Mouse (Mus musculus) hematopoietic stem cell, adult 5-6 weeks (primary cell): ENCODE measurements around the gene Nf1. TPM values are rescaled to one million over a fixed set of nuclear protein-coding genes. Genes with fewer than 3 reads are reported as not detected.
A peak's percentile ranks its signal among the peaks of the same experiment; 100 is the strongest.

Source experiments
- ATAC-seq, 2 experiments: fragments of 125-278 bp in 1 of 2; replicated peaks in 1 of 2; 2 replicates each; pipeline ENCODE4 v1.8.0; 2016 to 2017; ENCODE audit warnings: inconsistent platforms in 2 of 2, mild to moderate bottlenecking in 2 of 2, moderate number of reproducible peaks in 2 of 2, low read depth in 1 of 2, moderate TSS enrichment in 1 of 2; ENCODE audit not compliant: low FRiP score in 2 of 2, poor library complexity in 2 of 2, severe bottlenecking in 2 of 2, insufficient read depth in 1 of 2, low TSS enrichment in 1 of 2
- total RNA-seq: library from RNA; stranded (forward); fragments of 172-1452, 232-1000 nt; gene quantifications from 2 replicates; pipeline ENCODE4 v1.2.3, GENCODE M21; 2017

The Nf1 gene
- total RNA-seq, 1 experiment from 2014 or later = 9.9 TPM

DNA sequence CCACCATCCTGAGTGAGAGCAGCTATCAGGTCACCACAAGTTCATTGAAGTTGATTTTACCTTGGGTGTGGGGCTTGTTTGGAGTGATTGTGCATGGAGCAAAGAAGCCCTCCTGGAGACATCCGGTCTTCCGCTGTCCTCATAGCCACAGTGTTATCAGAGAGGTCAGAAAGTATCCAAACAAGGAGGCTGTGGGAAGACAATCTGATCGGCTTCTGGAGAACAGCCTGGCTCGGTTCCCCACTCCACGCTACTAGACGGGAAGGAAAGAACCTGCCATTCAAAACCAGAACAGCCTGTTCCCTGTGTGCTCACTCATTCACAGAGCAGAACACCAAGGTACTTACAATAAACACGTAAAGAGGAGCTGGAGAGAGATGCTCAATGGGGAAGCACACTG is 19.7 kb upstream of the Nf1 start:
- no peak for ATAC-seq

DNA sequence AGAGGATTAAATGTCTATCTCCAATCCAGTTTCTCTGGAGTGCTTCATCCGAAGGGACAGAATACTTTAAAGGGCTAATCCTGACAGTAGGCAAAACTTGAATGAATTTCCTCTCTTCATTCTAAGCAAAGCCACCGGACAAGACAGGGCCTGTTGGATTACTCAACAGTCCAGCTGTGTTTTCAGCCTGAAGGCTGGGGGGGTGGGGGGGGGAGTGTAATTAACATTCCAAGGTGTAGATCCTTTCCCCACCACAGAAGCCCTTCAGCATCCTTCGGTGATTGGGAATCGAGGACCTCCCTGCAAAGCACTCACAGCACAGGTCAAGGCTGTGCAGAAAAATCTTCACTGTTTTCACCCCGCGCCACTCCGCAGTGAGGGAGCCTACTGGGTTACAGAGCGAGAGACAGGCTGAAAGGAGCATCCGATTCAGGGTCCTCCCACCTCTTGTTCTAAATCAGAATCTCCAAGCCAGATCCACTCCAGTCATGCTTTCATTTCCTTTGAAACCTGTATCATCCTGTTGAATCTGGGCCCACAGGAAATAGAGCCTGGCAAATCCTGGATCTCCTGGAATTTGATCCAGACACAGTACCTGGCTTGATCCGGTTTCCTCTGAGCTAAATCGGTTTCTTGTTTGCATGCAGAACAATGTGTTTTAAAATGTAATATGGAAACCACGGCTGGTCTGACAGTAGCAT is 15.4 kb upstream of the Nf1 start:
- no peak for ATAC-seq

DNA sequence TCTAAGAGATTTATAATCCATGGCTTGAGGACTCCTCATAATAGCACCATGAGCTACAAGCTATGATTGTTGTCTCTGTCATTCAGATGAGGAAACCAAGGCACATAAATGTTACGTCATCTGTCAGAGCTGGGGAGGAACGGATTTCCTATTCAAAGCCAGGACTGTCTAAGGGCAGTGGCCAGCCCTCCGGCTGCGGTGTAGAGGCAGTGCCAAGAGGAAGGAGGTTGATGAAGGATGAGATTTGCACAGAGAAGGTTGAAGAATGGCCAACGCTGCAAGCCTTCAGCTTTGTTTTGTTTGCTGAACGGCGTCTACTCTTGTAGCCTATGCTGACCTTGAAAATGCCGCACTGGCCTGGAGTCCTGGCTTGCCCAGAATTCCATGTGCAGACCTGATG is 13.8 kb upstream of the Nf1 start:
- 0 out of 4 replicates have a peak, but pooled peaks of 1 of the 2 experiments have one; percentile 42 for ATAC-seq

DNA sequence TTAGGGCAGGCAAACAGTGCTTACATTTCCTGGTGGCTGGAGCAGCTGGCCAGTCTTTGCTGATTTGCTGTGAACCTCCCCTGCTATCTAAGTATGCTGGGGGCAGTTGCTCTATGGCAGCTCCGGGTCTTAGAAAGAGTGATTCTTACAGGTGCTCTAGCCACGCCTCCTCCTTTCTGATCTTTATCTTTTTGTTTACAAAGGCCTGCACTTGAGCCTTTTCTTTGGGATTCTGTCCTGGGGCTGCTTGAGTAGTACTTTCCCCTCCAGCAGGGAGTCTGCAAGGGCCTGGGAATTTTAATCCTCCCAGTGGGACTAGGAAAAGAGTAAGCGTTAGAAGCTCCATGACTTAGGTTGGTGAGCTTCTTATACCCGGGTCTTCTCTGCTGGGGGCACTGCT is 12.4 kb upstream of the Nf1 start:
- ATAC-seq = no peak

DNA sequence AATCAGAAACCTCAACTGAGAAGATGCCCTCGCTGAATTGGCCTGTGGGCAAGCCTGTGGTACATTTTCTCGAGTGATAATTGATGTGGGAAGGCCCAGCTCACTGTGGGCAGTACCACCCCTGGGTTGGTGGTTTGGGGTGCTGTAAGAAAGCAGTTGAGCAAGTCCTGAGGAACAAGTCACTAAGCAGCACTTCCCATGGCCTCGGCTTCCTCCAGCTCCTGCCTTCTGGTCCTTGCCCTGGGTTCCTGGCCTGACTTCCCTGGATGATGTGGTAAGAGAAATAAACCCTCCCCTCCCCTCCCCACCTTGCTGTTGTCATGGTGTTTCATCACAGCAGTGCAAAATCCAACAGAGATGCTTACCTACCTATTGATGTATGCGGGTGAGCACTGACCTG is 11.4 kb upstream of the Nf1 start:
- no peak; a peak in 1 of 4 replicates for ATAC-seq

DNA sequence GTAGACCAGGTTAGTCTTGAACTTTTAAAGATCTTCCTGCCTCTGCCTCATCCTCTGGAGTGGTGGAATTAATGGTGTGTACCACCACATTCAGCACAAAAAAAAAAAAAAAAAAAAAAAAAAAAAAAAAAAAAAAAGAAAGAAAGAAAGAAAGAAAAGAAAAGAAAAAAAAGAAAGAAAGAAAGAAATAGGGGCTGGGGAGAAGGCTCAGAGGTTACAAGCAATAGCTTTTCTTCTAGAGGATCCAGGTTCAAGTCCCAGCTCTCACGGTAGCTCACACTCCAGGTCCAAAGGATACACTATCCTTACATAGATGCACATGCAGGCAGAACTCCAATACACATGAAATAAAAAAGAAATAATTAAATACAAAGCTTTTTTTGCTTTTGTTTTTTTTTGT is 9.9 kb upstream of the Nf1 start:
- no peak for ATAC-seq

DNA sequence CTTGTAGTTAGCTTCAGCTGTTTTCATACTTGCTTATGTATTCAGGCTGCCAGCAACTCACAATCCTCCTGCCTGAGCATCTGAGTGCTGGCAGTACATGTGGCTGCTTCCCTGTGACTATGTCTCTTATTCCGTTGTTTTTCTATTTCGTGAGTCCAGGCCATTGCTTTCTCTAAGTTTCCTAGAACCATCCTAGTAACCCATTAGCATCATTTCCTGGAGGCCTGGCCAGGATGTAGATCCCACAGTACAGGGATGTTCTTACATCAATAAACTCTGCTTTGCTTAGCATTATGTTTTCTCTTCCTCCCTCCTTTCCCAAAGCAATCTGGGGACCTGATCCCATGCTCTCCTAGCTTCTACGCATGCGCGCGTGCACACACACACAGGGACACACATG is 4.4 kb upstream of the Nf1 start:
- ATAC-seq = no peak

DNA sequence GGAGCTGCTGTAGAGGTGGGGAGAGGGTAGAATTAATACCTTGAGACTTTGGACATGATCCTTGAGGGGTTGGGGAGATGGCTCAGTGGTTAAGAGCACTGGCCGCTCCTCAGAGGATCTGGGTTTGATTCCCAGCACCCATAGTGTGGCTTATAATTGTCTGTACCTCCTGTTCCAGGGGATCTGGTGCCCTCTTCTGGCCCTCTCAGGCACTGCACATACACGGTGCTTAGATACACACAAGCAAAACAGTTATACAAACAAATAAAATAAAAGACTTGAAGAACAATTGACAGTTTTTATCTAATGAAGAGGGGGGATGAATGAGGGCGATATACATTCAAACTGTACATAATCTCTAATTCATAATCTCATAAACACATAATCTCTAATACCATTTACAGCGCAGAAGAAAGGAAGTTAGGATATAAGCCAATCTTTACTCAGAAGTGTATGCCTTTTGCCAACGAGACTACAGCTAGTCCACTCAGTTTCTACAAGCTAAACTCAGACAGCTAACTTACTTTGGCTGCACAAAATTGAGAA is 2.7 kb upstream of the Nf1 start:
- ATAC-seq = no peak

DNA sequence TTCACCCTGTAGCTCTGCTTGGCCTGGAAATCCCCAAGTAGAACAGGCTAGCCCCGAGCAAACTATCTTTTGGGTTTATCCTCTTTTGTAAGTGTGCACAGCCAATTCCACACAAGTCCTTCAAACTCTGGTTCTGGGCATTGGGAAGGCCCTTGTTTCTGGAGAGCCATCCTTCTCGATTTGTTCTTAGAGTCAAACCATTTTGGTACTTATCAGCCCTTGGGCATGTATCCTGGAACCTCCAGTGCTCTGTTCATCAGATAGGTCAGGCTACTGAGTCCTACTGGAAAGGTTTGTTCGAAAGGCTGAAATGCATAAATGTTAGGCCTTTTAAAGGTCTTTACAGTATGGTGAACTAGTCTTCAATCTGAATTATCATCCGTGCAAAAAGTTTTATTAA is 872 bp upstream of the Nf1 start:
- no peak for ATAC-seq

DNA sequence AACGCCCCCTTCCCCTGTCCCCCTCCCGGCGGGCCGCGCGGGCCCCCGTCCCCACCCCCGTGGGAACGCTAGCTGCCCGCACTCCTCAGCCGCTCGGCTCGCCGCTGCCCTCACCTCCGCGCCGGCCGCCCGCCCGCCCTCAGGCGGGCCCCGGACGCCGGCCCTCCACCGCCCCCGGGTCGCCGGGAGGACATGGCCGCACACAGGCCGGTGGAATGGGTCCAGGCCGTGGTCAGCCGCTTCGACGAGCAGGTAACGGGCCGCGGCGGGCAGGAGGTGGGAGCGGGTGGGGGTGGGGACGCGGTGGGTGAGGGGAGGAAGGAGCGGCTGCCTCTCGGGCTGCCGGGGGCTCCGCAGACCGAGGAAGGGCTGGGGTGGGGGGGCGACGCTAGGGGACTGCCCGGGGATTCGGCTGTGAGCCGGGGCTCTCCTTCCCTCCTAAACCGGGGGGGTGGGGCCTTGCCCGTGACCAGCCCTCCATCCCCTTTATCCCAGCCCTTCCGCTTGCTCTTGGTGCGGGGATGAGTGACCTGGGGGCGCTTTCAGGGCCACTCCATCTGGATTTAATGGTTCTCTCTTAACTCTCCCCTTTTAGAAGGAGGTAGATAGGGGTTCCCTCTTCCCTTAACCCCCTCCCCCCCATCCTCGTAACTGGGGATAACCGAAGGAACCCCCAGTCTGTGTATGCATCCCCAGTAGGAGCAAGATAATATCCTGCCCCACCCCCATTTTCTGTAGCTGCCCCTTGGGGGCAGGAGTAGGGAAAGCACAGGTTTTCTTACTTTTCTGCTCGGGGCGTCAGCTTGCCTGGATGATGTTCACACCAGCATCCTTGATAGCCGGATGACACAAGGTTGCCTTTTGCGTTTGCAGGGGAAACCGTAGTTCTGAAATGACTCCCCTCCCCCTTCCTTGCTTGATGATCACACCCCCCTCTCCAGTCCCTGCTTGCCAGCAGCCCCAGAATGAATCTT is 602 bp downstream of the Nf1 start:
- ATAC-seq = 0 out of 4 replicates have a peak, but pooled peaks of 1 of the 2 experiments have one; percentile 16

DNA sequence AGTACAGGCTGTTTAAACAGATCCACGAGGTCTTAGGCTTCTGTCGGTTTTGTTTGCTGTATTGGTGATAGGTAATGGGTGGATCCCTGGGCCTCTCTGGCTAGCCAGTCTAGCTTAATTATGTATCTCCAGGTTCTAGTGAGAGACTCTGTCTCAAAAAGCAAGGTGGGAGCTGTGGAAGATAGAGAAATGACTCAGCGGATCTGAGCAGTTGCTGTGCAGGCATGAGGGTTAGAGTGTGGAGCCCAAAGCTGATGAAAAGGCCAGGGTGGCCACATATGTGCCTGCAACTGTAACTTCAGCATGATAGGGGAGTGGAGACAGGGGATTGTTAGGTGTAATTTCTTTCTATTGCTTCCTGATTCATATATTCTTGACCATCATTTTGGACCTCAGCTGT is 17.5 kb downstream of the Nf1 start:
- no peak for ATAC-seq

DNA sequence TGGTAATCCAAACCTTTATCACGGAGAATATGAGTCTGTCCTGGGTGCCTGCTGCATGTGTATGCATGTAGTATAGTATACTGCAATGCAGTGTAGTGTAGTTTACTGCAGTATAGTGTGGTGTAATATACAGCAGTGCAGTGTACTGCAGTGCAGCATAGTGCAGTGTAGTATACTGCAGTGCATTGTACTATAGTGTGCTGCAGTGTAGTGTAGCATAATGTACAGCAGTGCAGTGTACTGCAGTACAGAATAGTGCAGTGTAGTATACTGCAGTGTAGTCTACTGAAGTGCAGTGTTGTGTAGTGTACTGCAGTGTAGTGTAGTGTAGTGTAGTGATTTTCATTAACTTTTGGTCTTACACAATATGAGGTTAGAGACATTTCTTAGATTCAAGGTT is 17.9 kb downstream of the Nf1 start:
- no peak for ATAC-seq

DNA sequence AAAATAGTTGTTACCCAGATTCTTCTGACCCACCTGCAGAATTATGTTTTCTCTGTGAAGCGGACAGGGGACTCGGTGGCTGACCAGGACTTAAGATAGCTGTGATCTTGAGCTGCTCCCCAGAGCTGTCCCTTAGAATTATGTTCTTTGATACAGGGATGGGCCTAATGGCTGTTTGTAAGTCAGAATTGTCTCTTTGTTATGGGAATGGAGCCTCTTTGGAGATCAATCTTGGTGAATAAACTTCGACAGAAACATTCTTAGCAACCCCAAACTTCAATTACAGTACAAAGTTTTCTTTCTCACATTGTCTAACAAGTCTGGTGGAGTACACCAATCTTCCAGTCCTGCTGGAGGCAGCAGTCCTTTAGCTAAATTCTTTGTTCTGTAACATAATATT is 25.5 kb downstream of the Nf1 start:
- no peak for ATAC-seq

DNA sequence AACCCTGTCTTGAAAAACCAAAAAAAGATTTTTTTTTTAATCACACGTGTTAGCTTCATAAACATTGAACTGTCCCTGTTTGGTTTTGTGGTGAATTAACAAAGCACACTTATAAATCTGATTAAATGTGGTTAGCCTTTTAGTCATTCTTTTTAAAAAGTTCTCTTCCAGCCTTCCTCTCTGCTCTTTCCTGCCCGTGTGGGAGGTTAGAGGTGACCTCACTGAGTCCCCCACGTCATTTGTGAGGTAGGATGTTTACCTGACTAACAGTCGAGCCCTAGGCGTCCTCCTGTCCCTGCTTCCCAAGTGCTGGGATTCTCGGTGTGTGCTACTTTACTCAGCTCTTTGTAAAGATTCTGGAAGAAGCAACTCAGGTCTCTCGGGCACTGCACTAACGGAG is 26.8 kb downstream of the Nf1 start:
- ATAC-seq = no peak

DNA sequence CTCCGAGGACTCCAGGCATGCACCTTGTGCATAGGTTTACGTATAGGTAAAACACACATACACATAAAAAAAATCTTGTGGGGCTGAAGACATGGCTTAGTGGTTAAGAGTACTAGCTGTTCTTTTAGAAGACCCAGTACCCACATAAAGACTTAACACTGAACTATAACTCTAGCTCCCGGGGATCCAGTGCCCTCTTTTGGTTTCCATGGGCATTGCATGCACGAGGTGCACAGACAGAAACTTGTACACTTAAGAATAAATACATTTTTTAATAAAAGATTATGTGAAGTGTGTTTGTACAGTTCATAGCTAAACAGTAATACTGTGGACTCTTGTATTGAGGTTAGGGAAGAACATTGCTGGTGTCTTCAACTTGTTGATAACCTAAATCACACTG is 33.5 kb downstream of the Nf1 start:
- no peak for ATAC-seq

DNA sequence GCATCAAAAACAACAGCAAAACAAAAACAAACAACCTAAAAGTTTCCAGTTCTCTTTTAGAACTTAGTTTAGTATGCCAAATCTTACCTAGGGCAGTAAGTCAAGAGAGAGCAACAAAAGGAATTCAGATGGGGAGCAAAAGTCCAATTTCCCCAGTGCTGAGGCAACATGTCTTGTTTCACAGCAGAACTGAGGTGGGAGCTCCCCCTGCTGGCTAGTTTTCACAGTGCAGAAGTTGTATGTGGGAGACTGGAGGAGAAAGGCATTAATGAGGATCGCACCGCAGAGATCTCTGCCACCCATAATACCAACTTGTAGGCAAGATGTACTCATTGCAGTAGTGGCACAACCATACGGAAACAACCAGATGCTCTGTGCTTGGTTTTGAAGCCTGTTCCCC is 58.8 kb downstream of the Nf1 start:
- peak; percentile 83 to 84 for ATAC-seq

DNA sequence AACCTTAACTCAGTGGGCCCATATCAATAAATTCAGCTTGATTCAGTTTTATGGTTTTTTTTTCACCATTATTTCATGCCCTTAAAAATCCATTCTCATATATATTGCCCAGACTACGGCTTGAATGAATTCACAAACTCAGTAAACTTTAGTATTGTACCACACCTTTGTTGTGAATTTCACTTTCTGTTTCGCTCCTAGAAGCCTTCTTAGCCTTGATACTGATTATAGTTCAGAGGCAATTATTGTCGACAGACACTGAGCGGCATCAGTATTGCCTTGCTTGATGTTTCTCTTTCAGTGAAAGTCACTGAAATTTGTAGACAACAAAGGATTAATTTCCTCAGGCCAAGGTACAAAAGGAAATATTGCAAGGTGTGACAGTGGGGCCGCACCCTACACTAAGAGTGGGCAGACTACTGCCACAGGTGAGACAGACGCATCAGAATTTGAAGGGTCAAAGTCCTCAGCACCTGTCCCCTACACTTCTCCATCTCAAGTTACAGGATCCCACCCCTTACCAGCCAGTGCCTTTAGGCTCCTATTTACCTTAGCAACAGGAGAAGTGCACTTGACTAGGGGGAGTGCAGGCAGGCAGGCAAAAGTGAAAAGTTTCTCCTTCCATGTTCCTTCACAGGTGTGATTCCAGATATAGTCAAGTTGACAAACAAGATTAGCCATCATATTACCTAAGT is 64.3 kb downstream of the Nf1 start:
- no peak for ATAC-seq
